Mouse (Mus musculus): ENCODE data around the gene Xpr1.

The Xpr1 gene

GRCm38 (mm10) chr1:155251596-155251995 is 165.6 kb downstream of the Xpr1 start:
- no peak for DNase-seq (ENCODE audit: low spot score)

GRCm38 (mm10) chr1:155250531-155251135 is 166.6 kb downstream of the Xpr1 start:
- no peak for DNase-seq (ENCODE audit: low spot score)

- DNase-seq (ENCODE audit: low spot score), result no peak
Measured at GRCm38 (mm10) chr1:155249896-155250295, 167.3 kb downstream of the Xpr1 start.

GRCm38 (mm10) chr1:155248041-155248440 is 169.2 kb downstream of the Xpr1 start:
- DNase-seq (ENCODE audit: low spot score), result no peak

- DNase-seq (ENCODE audit: low spot score), result no peak
Measured at GRCm38 (mm10) chr1:155247441-155247840, 169.8 kb downstream of the Xpr1 start.

- no peak for DNase-seq (ENCODE audit: low spot score)
Measured at GRCm38 (mm10) chr1:155245516-155245915, 171.7 kb downstream of the Xpr1 start.

GRCm38 (mm10) chr1:155244771-155245211 is 172.4 kb downstream of the Xpr1 start:
- no peak for DNase-seq (ENCODE audit: low spot score)

- DNase-seq (ENCODE audit: low spot score), result no peak
Measured at GRCm38 (mm10) chr1:155243797-155244770, 173.1 kb downstream of the Xpr1 start, which contains the start of gene BC034090. TSS of gene BC034090 (minus strand) at chr1:155244444.

GRCm38 (mm10) chr1:155242488-155242745 is 174.8 kb downstream of the Xpr1 start:
- DNase-seq (ENCODE audit: low spot score), result no peak

GRCm38 (mm10) chr1:155241701-155242487 is 175.3 kb downstream of the Xpr1 start:
- DNase-seq (ENCODE audit: low spot score), result no peak

- DNase-seq (ENCODE audit: low spot score), result no peak
Measured at GRCm38 (mm10) chr1:155239962-155240717, 177.1 kb downstream of the Xpr1 start.

GRCm38 (mm10) chr1:155239169-155239568 is 178.0 kb downstream of the Xpr1 start:
- no peak for DNase-seq (ENCODE audit: low spot score)

- DNase-seq (ENCODE audit: low spot score), result no peak
Measured at GRCm38 (mm10) chr1:155238126-155238525, 179.1 kb downstream of the Xpr1 start.

- DNase-seq (ENCODE audit: low spot score), result no peak
Measured at GRCm38 (mm10) chr1:155237390-155237789, 179.8 kb downstream of the Xpr1 start.

GRCm38 (mm10) chr1:155236306-155237024 is 180.8 kb downstream of the Xpr1 start:
- no peak for DNase-seq (ENCODE audit: low spot score)

- no peak for DNase-seq (ENCODE audit: low spot score)
Measured at GRCm38 (mm10) chr1:155235641-155236040, 181.6 kb downstream of the Xpr1 start.

GRCm38 (mm10) chr1:155233931-155234607 is 183.1 kb downstream of the Xpr1 start:
- no peak for DNase-seq (ENCODE audit: low spot score)

GRCm38 (mm10) chr1:155233378-155233777 is 183.8 kb downstream of the Xpr1 start:
- DNase-seq (ENCODE audit: low spot score), result no peak

- DNase-seq (ENCODE audit: low spot score), result no peak
Measured at GRCm38 (mm10) chr1:155232786-155233185, 184.4 kb downstream of the Xpr1 start.

- DNase-seq (ENCODE audit: low spot score), result no peak
Measured at GRCm38 (mm10) chr1:155232385-155232784, 184.8 kb downstream of the Xpr1 start.
